In genomic region chr16:37966871-37967270, GRCm38 (mm10) we compare ENCODE assay signal across 21 mouse cellular contexts. TPM values are rescaled to one million over a fixed set of nuclear protein-coding genes. Genes with fewer than 3 reads are reported as not detected.
"Had no signal": no experiment of that assay in that cellular context is flagged by ENCODE, and none has a peak within 500 bp of the region (broad histone marks: within the 10 kb centered on the region; RNA-seq: fewer than 3 reads in every experiment).

No protein-coding gene starts in this region.

- H3K9me3 ChIP-seq: liver, embryonic 13.5 days; liver, embryonic 15.5 days; lung, embryonic 15.5 days; midbrain, embryonic 12.5 days; neural tube, embryonic 12.5 days; stomach, embryonic 15.5 days had no signal

- ATAC-seq: liver, postnatal 0 days; lung, postnatal 0 days had no signal

- H3K27ac ChIP-seq: liver, embryonic 13.5 days; liver, embryonic 15.5 days; lung, embryonic 15.5 days; macrophage; midbrain, embryonic 12.5 days; neural tube, embryonic 12.5 days; stomach, embryonic 15.5 days; stomach, postnatal 0 days had no signal

- H3K4me3 ChIP-seq: liver, embryonic 13.5 days; liver, embryonic 15.5 days; lung, embryonic 15.5 days; megakaryocyte, embryonic 14.5 days; midbrain, embryonic 12.5 days; neural tube, embryonic 12.5 days; stomach, embryonic 15.5 days had no signal

- DNase-seq: liver, embryonic 13.5 days; liver, postnatal 0 days; lung, adult 2 months; lung, postnatal 14 days; lung, postnatal 36 days; midbrain, embryonic 14.5 days; right cerebral cortex, postnatal 14 days; thymus, adult 2 months; thymus, postnatal 36 days had no signal

- H3K9ac ChIP-seq: liver, embryonic 13.5 days; liver, embryonic 15.5 days; liver, postnatal 0 days; lung, embryonic 15.5 days; midbrain, embryonic 12.5 days; neural tube, embryonic 12.5 days; stomach, embryonic 15.5 days had no signal

- H3K27me3 ChIP-seq: liver, embryonic 13.5 days; liver, embryonic 15.5 days; lung, embryonic 15.5 days; megakaryocyte, embryonic 14.5 days; midbrain, embryonic 12.5 days; neural tube, embryonic 12.5 days; stomach, embryonic 15.5 days had no signal

- H3K36me3 ChIP-seq: liver, embryonic 13.5 days; liver, embryonic 15.5 days; lung, embryonic 15.5 days; midbrain, embryonic 12.5 days; neural tube, embryonic 12.5 days; stomach, embryonic 15.5 days had no signal

- H3K4me2 ChIP-seq: liver, embryonic 13.5 days; liver, embryonic 15.5 days; lung, embryonic 15.5 days; midbrain, embryonic 12.5 days; neural tube, embryonic 12.5 days; stomach, embryonic 15.5 days had no signal

RNA-seq across cellular contexts. Expression of gene Gpr156, which starts 50.6 kb away (rescaled TPM):
- total RNA-seq: megakaryocyte progenitor cell, adult 5-6 weeks; monocyte, adult 5-6 weeks; neutrophil, adult 5-6 weeks had no signal
- polyA plus RNA-seq: liver, embryonic 15.5 days; macrophage had no signal
